Mouse (Mus musculus): ENCODE data around the gene Abi3bp. TPM values are rescaled to one million over a fixed set of nuclear protein-coding genes. Genes with fewer than 3 reads are reported as not detected.
A peak's percentile ranks its signal among the peaks of the same experiment; 100 is the strongest.

Gene Abi3bp
- 8.3 and 9.6 TPM in 2 replicates for polyA plus RNA-seq (2015; fragmentation: Nextera tagmentation; extraction: Ambion mirVana)

DNA sequence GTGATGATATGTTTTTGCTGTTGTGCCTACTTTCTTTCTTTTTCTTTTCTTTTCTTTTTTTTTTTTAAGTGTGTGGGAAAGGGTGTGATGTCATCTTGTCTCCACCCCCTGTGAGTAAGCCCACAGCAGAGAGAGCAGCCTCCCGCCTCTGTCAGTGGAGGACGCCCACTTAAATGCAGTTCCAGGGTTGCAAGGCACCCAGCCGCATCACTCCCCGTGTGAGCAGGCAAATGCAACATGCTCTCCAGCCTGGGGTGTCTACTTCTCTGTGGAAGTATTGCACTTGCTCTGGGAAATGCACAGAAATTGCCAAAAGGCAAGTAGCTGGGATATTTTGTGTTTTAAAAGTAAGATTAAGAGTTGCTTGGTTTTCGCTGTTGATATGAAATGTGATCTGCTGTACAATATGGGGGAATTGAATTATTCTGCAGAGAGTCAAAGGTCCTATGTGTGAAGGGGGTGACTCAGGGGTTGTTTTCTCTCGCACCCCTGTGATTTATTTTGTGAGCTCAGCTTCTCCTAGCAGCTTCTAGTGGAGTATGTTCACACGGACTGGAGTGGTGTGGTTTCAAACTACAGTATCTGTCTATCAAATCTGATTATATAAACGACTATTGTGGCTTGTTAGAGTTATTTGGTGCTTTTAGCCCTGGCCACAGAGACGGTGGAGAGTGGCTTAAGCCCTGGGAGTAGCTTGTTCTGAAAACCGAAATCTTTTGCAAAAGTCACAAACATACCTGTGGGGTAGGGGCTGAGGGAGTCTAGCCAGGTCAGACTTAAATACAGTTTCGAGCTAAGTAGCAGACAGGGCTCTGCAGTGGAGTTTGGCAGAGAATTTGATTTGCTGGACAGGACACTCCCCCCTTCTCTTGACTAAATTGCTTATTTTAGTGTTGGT lies at the start of gene Abi3bp:
Gene Abi3bp, plus strand, starts transcription at position 202 of the 898 bp plus-strand sequence.
- Histone ChIP-seq H3K4me1 (peaks cover 9% of the 10 kb centered on the region), H3K9me3 (no peaks in the 10 kb centered on the region), H3K27me3 (no peaks in the 10 kb centered on the region), H3K27ac (0 out of 2 replicates have a peak within 1 kb of the TSS, but pooled peaks have one; percentile 22), H3K9ac (peak within 1 kb of the TSS; percentile 54; the same call in 1 of the 2 replicates), H3K36me3 (no peaks in the 10 kb centered on the region), H3K4me2 (peak within 1 kb of the TSS; percentile 57), H3K4me3 (peak within 1 kb of the TSS; percentile 33)
- ATAC-seq (ENCODE audit: insufficient number of reproducible peaks, insufficient read depth, low FRiP score, low TSS enrichment, low read depth), result no peak
- WGBS, result 24% methylated on average over 11 of the region's 11 CpGs

GRCm38 (mm10) chr16:56435293-56436185 lies 42.1 kb upstream of the Abi3bp start:
- ATAC-seq (ENCODE audit: insufficient number of reproducible peaks, insufficient read depth, low FRiP score, low TSS enrichment, low read depth), result no peak
- no peaks in the 10 kb centered on the region for H3K27me3 ChIP-seq

DNA sequence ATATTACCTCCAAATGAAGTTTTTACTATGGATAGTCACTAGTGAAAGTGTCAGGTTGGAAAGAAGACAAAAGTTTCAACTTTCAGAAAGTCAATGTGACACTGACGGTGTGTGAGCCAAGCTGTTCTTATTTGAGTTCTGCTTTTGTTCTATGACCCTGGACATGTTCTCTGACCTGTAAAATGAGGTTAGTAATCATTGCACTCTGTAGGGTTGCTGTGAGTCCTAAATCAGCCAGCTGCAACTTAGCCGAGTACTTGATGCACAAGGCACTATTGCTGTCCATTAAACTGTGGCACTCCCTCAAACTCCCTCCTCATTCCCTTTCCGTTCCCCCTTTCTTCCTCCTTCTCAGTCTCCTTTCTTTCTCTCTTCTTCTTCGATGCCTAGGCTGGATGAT lies 37.4 kb upstream of the Abi3bp start:
- H3K27ac ChIP-seq, result no peak overlapping the region
- no peak for ATAC-seq (ENCODE audit: insufficient number of reproducible peaks, insufficient read depth, low FRiP score, low TSS enrichment, low read depth)
- no peaks in the 10 kb centered on the region for H3K4me1 ChIP-seq
- no peaks in the 10 kb centered on the region for H3K27me3 ChIP-seq
- no peak overlapping the region for H3K4me2 ChIP-seq
- no peaks in the 10 kb centered on the region for H3K9me3 ChIP-seq
- H3K36me3 ChIP-seq, result no peaks in the 10 kb centered on the region
- WGBS, result 78% methylated on average over 4 of the region's 4 CpGs
- no peak overlapping the region for H3K4me3 ChIP-seq
- no peak overlapping the region for H3K9ac ChIP-seq

More at GRCm38 (mm10) chr16:56435293-56436185, 42.1 kb upstream of the Abi3bp start:
- no peaks in the 10 kb centered on the region for H3K4me1 ChIP-seq
- 74% methylated on average over 4 of the region's 4 CpGs for WGBS
- no peaks in the 10 kb centered on the region for H3K36me3 ChIP-seq
- no peak overlapping the region for H3K4me3 ChIP-seq
- H3K4me2 ChIP-seq, result no peak overlapping the region
- no peaks in the 10 kb centered on the region for H3K9me3 ChIP-seq
- H3K27ac ChIP-seq, result no peak overlapping the region
- no peak overlapping the region for H3K9ac ChIP-seq

DNA sequence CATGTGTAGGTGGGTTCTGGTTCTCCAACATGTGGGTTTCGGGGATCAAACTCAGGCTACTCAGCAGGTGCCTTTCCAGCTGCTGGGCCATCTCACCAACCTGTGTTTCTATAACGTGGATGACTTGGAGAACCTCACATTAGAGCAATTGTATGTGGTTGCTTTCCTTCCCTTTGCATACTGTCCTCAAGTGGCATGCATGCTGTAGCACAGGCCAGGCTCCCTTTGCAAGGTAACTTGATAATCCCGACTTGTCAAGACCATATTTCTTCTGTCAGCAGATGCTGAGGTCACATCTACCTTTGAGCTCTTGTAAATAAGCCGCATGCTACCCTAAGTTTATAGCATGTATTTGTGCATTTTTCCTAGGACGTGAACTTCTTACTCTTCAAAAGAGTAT lies 36.6 kb upstream of the Abi3bp start:
- Histone ChIP-seq H3K4me2 (no peak overlapping the region), H3K9ac (no peak overlapping the region), H3K4me3 (no peak overlapping the region), H3K27me3 (no peaks in the 10 kb centered on the region), H3K36me3 (no peaks in the 10 kb centered on the region), H3K9me3 (no peaks in the 10 kb centered on the region), H3K27ac (no peak overlapping the region), H3K4me1 (no peaks in the 10 kb centered on the region)
- 80% methylated on average over 5 of the region's 5 CpGs for WGBS
- ATAC-seq (ENCODE audit: insufficient number of reproducible peaks, insufficient read depth, low FRiP score, low TSS enrichment, low read depth), result no peak

- no peaks in the 10 kb centered on the region for H3K9me3 ChIP-seq
- 78% methylated on average over 7 of the region's 7 CpGs for WGBS
- H3K9ac ChIP-seq, result no peak overlapping the region
- H3K36me3 ChIP-seq, result no peaks in the 10 kb centered on the region
- no peak overlapping the region for H3K4me3 ChIP-seq
- ATAC-seq (ENCODE audit: insufficient number of reproducible peaks, insufficient read depth, low FRiP score, low TSS enrichment, low read depth), result no peak
- H3K27me3 ChIP-seq, result no peaks in the 10 kb centered on the region
- no peak overlapping the region for H3K4me2 ChIP-seq
- H3K4me1 ChIP-seq, result no peaks in the 10 kb centered on the region
- H3K27ac ChIP-seq, result no peak overlapping the region
Measured at GRCm38 (mm10) chr16:56441658-56442344, 35.9 kb upstream of the Abi3bp start.

GRCm38 (mm10) chr16:56451482-56451881 lies 26.2 kb upstream of the Abi3bp start:
- H3K9me3 ChIP-seq, result peaks cover 4% of the 10 kb centered on the region; the same call in 1 of the 2 replicates
- no peak overlapping the region for H3K4me2 ChIP-seq
- H3K4me3 ChIP-seq, result no peak overlapping the region
- WGBS, result 75% methylated on average over 2 of the region's 2 CpGs
- H3K27me3 ChIP-seq, result no peaks in the 10 kb centered on the region
- H3K27ac ChIP-seq, result no peak overlapping the region
- H3K4me1 ChIP-seq, result no peaks in the 10 kb centered on the region
- H3K9ac ChIP-seq, result no peak overlapping the region
- no peaks in the 10 kb centered on the region for H3K36me3 ChIP-seq
- no peak for ATAC-seq (ENCODE audit: insufficient number of reproducible peaks, insufficient read depth, low FRiP score, low TSS enrichment, low read depth)

- Histone ChIP-seq H3K9ac (no peak overlapping the region), H3K27me3 (no peaks in the 10 kb centered on the region), H3K4me2 (no peak overlapping the region), H3K27ac (no peak overlapping the region), H3K9me3 (peaks cover 4% of the 10 kb centered on the region; the same call in 1 of the 2 replicates), H3K4me1 (no peaks in the 10 kb centered on the region), H3K4me3 (no peak overlapping the region), H3K36me3 (no peaks in the 10 kb centered on the region)
- ATAC-seq (ENCODE audit: insufficient number of reproducible peaks, insufficient read depth, low FRiP score, low TSS enrichment, low read depth), result no peak
- WGBS, result 84% methylated on average over 1 of the region's 1 CpGs
Measured at GRCm38 (mm10) chr16:56451923-56452322, 25.8 kb upstream of the Abi3bp start.

- Histone ChIP-seq H3K27ac (no peak overlapping the region), H3K4me3 (no peak overlapping the region), H3K36me3 (no peaks in the 10 kb centered on the region), H3K4me2 (no peak overlapping the region), H3K9me3 (no peaks in the 10 kb centered on the region), H3K27me3 (no peaks in the 10 kb centered on the region), H3K9ac (no peak overlapping the region), H3K4me1 (no peaks in the 10 kb centered on the region)
- no peak for ATAC-seq (ENCODE audit: insufficient number of reproducible peaks, insufficient read depth, low FRiP score, low TSS enrichment, low read depth)
- 74% methylated on average over 8 of the region's 8 CpGs for WGBS
Measured at GRCm38 (mm10) chr16:56458052-56458754, 19.5 kb upstream of the Abi3bp start.

- Histone ChIP-seq H3K4me3 (no peak overlapping the region), H3K4me1 (peaks cover 6% of the 10 kb centered on the region), H3K27ac (no peak overlapping the region), H3K27me3 (no peaks in the 10 kb centered on the region), H3K4me2 (no peak overlapping the region), H3K9ac (no peak overlapping the region), H3K36me3 (no peaks in the 10 kb centered on the region), H3K9me3 (no peaks in the 10 kb centered on the region)
- no peak for ATAC-seq (ENCODE audit: insufficient number of reproducible peaks, insufficient read depth, low FRiP score, low TSS enrichment, low read depth)
- 73% methylated on average over 2 of the region's 2 CpGs for WGBS
Measured at GRCm38 (mm10) chr16:56473160-56473559, 4.5 kb upstream of the Abi3bp start.

GRCm38 (mm10) chr16:56475676-56476075 lies 2.0 kb upstream of the Abi3bp start:
- H3K4me2 ChIP-seq, result no peak overlapping the region
- no peaks in the 10 kb centered on the region for H3K36me3 ChIP-seq
- H3K4me3 ChIP-seq, result no peak overlapping the region
- 82% methylated on average over 5 of the region's 5 CpGs for WGBS
- no peak overlapping the region for H3K27ac ChIP-seq
- H3K9me3 ChIP-seq, result no peaks in the 10 kb centered on the region
- H3K9ac ChIP-seq, result no peak overlapping the region
- H3K27me3 ChIP-seq, result no peaks in the 10 kb centered on the region
- no peak for ATAC-seq (ENCODE audit: insufficient number of reproducible peaks, insufficient read depth, low FRiP score, low TSS enrichment, low read depth)
- peaks cover 9% of the 10 kb centered on the region for H3K4me1 ChIP-seq
